Mouse (Mus musculus): Measurements from ENCODE around the gene Zmynd19.

Gene Zmynd19

DNA sequence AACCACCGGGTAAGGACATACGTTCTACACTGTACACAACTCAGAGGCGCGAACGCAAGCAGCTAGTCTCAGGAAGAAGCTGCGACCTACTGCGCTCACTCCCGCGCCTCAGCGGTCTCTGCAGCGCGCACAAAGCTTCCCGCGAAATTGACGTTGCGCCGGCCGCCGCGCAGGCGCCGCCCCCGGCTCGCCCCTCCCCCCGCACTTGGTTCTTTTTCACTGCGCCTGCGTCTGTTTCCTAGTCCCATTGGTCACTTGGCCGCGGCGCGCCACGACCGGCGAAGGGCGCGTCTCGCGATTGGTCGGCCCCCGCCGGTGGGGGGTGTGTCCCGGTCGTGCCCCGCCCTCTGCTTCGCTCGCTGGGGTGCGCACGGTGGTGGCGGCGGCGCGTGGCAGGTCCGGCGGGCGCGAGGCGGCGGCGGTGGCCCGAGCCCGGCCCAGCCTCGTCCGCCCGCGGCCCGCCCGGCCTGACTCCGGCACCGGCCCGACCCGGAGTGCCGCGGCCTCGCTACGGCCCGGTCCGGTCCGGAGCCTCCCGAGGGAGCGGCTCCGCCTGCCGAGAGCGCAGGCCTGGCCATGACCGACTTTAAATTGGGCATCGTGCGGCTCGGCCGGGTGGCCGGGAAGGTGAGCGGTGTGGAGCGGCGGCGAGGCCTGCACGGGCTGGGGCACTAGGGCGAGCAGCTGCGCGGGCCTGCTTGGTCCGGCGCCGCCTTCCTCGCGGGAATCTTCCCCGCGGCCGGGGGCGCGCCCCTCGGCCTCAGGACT is at the start of gene Zmynd19:
TSS of gene Zmynd19 (plus strand) at position 372 of the 768 bp plus-strand sequence.
- peak; percentile 97 for DNase-seq

DNA sequence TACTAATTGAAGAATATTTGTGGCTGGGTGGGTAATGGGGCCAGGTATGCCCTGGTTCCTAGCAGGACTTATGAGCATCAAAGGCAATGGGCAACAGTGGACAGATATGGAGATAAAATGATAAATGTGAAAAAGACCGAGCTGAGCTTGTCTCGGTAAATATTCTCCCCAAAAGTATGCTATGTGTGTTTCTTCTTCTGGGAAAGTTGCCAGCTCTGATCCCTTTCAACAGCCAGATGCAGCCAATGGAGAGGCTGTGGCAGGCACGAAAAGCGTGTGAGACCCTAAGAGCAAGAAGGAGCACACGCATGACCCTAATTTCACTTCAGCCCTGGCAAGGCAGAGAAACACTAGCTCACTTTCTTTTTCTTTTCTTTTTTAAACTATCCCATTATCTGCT is 48.5 kb upstream of the Zmynd19 start:
- DNase-seq: no peak

DNA sequence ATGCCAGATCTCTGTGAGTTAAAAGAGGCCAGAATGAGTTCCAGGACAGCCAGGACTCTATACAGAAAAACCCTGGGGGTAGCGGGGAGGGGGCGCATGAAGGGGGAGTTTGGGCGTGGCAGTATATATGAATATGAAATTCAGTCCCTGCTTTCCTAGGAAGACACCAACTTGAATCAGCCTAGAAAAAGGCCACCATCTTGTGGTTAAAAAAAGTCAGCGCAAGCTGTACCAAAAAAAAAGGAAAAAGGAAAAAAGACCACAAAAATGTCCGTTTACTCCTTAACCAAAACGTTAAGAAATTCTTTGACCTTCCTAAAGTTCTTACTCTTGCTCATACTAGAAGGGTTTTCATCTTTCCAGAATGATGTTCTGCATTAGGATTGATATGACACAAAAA is 46.6 kb upstream of the Zmynd19 start:
- DNase-seq: no peak

DNA sequence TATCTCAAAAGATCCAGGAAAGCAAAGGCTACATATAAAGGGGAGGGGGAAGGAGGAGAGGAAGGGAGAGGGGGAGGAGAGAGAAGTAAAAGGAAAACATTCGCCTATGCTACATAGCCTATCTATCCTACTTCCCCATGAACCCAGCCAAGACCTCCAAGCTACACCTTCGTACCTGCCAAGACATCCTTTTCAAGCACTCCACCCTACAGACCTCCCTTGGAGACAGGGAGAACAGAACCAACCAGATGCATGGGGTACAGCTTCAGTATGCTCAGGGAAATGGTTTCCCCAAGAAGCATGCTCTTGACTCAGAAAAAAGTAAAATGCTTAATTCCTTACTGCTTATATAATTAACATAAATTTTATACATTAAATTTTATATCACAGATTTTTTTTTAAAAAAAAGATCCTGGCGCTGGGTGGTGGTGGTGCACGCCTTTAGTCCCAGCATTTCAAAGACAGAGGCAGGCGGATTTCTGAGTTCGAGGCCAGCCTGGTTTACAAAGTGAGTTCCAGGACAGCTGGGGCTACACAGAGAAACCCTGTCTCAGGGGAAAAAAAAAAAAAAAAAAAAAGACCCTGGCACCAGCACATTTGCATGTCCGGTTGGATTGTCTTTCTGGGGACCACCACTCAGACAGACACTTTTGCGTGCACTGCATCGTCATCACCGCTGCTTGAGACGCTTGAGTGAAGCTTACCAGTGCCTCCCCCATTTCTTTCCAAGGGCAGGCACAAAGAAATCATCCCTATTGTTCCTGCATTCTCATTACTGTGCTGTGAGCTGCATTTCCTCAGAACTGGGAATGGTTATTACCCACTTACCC is 44.6 kb upstream of the Zmynd19 start:
- DNase-seq: no peak

DNA sequence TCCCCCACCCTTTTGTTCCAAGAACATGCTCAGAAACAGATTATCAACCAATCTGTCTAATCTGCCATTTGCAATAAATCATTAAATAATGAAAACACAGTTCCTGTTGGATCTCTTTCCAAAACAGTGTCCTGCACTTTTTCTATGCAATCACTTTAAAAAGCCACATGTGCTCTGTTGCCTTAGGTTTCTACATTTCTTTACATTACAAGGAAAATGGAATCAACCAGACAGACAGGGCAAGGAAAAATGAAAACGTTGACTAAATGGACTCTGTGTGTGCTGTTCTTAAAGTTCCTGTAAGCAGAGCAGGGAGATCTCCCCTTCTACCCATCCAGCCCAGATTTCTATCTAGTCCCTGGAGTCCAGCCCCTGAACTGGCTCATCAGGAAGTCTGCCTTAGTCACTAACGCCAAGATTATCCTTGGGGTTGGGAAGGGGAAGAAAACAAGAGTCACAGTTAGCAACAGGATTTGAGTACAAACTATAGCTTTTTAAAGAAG is 43.9 kb upstream of the Zmynd19 start:
- DNase-seq: no peak

DNA sequence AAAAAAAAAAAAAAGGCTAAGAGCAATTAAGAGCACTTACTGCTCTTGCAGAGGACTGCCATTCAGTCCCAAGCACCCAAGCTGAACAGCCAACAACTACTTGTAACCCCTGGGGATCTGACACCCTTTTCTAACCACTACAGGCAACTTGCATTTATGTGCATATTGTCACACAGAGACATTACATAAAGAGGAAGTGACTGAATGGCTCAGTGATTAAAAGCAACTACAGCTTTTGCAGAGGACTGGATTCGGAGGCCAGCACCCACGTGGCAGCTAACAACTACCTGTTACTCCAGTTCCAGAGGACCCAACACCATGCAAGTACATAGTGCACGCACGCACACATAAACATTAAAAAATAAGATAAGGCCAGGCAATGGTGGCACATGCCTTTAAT is 39.1 kb upstream of the Zmynd19 start:
- DNase-seq: no peak

DNA sequence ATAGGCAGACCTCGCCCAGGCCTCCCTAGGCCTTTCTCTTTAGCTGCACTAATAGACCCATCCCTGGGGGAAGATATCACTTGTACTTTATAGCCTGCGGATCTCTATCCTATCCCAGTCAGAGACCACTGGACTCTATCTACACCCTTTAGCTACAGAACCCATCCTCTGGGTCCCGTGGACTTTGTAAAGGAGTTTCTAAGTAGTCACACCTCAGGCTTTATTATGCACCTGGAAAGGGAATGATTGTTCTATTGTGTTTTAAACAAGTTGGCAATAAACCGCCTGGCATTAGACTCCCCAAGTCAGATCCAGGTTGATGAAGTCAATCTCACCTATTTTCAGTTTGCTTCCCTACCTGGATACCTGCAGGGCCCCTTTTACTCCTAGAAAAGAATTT is 37.4 kb upstream of the Zmynd19 start:
- DNase-seq: no peak

DNA sequence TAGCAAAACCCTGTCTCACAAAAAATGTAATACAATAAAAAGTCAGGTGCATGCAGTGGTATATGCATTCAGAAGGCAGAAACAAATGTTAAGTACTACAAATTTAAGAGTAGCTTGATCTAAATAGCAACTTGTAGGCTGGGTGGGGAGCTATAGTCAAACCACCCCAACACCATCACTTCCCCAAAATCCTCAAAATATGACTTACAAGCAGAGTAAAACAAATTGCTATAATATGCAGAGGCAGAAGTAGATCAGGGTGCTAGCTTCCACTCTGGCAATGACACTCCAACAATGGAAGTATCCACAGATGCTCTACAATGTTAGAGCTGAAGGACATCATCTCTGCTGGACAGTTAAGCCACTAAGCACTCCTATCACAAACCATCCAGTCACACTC is 37.0 kb upstream of the Zmynd19 start:
- no peak for DNase-seq

DNA sequence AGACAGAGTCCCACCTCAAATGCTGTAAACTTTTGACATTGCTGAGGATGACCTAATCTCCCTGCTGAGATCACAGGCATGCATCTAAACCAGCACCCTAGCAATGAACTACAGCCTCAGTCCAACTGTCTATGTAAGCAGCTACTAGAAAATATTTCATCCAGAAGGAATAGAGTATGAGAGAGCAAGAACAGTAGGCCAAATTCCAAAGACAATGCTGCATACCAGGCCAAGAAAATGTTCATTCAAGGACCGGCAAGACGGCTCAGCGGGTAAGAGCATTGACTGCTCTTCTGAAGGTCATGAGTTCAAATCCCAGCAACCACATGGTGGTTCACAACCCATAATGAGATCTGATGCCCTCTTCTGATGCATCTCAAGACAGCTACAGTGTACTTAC is 34.8 kb upstream of the Zmynd19 start:
- DNase-seq: no peak

DNA sequence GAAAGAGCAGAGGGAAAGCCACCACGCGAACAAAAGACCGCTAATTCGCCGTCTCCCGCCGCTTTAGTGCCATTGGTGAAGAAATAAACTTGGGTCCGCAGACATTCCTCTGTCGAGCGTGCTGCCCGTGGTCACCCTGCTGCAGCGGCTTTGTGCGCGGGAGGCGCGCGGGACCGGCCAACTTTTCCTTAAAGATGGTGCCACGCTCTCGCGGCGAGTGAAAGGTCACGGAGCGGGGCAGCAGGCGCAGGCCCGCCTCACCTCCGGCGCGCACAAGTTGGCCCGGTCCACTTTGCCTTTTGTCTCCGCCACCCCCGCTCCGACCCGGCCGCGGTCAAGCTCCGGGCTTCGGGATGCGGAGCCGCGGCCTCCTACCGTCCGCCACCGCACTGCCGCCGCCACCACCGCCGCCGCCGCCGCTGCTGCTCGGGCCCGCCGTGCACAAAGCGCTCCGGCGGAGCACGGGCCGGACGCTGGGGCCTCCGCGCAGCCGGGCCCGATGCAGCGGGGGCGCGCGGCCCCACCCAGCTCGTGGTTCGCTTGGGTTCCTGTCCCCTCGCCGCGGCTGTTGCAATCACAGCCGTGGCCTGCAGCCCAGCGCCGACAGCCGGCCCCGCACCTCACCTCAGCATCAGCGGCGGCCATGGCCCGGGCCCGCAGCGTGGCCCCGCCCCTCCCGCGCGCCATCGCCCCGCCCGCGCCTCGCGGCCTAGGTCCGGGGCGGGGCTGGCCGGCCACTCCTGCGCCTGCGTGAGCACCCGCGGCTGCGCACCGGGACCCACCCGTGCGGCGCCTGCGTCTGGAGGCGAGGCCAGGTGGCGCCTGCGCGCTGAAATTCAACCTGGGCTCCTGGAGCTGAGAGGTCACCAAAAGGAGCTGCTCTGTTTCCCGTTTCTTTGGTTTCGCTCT is 30.4 kb upstream of the Zmynd19 start, which contains the start of gene Ehmt1:
TSS of gene Ehmt1 (minus strand) at position 685 of the 909 bp plus-strand sequence.
- DNase-seq: peak; percentile 95

DNA sequence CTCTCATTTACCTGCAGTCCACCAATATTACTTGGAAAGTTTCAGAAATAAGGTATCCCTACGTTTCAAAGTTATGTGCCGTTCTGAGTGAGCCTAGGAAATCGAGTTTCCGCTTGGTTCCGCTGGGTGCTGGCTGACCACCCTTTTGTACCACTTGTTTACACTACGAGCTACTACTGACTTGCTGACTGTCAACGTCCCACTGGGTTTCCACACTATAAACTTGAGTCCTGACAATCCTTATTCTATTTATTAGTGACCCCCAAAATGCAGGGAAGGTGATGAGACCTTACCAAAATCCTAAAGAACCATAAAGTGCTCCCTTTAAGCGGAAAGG is 29.8 kb upstream of the Zmynd19 start:
- no peak for DNase-seq

DNA sequence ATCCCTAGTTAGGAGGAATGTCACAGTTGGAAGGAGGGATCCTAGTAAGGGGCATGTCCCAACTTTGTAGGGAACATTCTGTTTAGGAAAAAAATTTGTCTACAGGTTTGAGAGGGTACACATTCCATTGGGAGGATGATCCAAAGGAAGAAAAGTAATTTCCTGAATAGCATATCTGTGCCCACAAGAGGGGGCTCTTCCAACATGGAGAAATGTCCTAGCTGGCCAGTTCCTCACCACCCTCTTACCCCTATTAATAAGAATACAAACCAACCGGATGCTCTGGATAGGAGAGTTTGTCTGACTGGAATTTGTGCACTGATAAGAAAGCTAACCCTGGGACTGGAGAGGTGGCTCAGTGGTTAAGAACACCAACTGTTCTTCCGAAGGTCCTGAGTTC is 26.0 kb upstream of the Zmynd19 start:
- DNase-seq: no peak

DNA sequence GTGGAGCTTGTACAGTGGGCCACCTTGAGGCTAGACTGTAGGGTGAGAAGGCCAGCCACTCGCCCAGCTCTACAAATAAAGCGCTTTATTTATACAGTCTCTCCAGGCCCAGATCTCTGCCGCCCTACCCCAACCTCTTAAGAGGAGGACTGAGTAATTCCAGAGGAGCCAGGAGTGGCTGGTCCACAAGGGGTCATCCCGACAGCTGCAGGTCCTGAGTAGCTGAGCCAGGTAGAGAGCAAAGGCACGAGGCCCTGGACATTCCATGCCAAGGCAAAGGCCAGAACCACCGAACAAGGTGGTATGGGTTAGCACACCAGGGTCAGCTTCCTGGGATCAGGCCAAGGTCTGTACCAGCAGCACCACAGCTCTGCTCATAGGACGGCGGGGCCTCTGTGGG is 24.3 kb upstream of the Zmynd19 start:
- DNase-seq: no peak

DNA sequence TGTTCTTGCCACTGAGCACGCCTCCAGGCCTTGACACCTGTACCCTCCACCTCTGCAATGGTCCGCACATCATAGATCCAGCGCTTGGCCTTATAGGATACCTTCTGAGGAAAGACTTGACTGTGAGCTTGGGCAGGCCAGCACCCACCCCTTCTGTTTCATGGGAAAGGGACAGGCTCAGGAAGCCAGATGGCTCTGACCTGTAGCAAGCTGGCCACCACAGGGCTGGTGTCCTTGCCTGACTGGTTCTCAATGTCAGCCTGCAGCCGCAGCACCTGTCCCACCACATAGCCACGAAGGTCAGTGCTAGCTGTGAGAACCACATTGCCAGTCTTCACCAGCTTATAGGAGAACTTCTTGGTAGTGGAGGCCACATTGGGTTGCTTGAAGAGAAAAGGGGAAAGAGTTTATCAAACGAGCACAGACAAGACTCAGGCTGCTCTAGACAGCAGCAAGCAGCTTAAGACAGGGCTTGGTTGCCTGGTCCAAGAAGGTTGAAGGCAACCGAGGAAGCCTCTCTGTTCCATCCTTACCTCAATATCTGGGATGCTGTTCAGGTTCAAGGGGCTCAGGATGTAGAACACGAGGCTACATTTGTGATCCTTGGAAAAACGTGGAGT is 23.1 kb upstream of the Zmynd19 start:
- DNase-seq: no peak

DNA sequence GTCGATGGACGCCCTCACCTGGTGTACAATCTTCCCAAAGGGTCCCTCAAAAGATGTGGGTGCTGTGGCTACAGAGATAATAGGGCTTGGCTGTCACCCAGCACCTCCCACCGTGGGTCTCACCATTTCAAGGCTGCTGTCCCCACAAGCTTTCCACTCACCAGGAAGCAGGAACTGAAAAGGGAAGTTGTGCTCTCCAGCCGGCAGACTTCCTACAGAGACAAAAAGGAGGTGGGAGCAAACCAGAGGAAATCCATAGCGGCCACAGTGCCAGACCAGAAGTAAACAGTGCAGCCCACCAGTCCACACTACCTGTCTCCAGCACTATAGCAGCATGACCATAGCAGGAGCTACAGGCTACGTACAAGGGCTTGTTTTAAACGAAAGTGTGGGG is 22.6 kb upstream of the Zmynd19 start:
- DNase-seq: no peak

DNA sequence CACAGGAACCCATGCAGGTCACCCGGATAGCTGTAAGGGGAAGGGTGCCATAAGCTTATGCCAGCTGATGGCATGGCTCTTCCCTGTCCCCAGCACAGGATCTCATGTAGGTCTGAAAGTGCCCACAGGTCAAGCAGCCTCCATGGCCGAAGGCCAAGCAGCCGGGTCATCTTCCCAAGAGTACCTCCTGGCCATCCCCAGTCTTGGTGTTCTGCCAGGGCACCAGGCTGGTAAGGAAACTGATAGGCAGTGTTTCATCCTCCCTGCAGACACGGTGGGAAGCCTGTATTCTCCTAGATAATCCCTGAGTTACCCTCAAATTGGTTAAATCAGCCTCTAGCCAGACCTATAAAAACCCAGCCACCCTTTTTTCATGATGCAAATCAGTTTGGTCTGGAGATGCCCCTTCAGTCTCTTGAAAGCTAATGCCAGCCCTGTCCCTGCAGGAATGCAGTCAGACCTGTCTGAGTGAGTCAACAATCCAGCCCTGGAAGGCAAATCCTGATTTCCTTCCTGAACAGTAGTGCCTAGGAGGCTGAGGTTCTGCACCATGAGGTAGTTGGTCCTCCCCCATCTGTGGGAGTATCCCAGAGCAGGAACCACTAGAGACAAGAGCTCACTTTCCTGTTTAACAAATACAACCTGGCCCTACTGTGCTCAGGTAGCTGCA is 21.6 kb upstream of the Zmynd19 start:
- DNase-seq: no peak

DNA sequence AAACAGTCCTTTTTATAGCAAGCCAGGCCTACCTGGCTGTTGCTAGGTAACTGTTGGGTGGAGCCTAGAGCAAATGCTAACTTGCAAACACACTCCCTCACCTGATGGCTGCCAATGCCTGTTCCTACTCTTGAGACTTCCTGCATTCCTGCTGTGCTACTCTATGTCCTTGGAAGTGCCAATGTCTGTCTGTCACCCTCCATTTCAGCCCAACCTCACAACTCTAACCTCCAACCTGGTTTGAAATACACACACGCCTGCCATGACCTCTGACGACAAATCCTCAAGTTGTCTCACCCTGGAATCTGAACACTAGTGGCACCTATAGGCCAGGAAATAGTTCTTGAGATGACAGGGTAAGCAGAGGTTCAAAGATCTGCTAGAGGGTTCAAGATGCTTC is 20.5 kb upstream of the Zmynd19 start:
- DNase-seq: no peak

DNA sequence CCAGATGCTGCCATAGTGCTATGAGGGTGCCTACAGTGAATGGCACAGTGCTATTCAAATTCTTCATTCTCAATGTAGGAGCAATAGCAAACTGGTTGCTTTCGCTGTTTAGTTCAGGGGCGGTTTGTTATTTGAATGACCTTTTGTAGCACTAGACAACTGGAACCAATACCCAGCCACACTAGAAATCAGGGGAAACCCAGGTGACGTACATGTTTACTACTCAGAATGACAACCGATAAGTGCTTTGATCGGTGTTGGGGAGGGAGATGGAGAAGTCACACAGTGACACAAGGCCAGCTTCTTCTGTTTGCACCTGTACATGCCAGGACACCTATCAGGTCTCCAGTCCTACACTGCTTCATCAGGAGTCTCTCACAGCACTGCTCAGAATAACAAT is 20.0 kb upstream of the Zmynd19 start:
- DNase-seq: no peak

DNA sequence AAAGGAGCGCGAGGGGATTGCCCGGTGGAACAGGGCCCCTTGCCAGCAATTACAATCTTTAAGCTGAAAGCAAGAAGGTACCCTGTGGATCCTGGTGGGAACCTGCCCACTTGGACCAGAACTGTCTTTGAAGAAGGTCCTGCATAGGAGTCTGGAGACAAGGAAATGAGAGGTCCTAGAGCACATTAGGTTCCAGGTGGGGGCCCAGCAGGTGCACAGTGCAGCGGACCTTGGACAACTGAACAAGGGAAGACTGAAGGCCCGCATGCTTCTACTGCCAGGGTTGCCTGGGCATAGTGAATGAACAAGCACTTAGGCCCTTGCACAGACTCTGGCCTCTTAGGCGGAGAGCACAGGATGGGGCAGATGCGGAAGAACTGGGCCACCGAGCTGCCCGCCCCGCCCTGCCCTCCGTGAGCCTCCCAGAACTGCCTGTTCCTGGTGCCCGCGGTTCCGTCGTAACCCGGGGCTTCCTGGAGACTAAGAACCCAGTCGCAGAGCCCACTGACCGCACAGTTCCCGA is 15.1 kb upstream of the Zmynd19 start:
- DNase-seq: peak; percentile 74

DNA sequence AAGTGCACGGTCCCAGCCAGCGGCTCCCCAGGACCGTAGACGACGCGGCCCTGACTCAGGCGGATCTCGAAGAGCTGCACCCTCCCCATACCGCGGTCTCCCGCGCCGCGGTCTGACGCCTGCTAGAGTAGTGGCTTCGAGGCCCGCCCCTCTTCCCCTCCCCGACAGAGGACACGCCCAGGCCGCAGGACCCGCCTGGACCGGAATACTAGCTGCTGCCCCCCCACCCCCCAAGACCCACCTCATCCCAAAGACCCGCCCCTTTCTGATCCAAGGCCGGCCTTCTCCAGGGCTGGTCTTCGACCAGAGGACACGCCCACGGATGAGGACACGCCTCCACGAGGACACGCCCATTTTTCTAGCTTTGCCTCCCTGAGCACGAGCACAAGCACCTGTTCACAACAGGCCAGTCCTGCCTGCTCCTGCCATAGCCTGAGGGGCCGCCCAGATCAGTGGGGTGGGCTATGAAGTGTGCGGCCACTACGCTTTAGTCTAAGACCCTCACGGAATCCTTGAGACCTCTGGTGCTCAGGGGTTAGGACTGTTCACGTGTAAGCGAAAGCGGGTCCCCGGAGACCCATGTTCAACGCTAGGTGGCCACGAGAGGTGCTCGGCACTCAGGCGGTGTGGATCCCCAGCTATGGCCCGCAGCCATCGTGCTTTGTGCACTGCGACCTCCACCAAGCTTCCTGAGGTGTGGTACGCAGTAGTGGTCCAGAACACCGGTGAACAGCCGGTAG is 14.4 kb upstream of the Zmynd19 start, which contains the start of gene Arrdc1:
TSS of gene Arrdc1 (minus strand) at position 196 of the 740 bp plus-strand sequence.
- peak; percentile 90 for DNase-seq

DNA sequence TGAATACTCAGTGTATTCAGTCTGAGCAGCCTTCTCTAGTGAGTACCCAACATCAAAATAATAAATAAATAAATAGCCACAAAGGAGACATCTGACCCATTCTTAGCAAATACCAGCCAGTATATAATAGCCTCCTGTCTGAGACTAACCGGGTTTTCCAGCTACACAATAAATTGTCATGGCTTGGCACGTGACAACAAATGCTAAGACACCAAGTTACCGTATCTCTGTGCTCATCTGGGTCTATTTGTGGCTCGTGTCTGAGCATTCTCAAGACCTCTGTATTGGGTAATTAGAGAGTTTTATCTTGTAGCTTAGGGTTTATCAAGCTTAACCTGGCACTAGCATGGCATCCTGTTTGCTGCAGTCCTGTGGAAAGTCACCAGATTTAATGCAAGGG is 7.5 kb upstream of the Zmynd19 start:
- no peak for DNase-seq
